Mouse (Mus musculus) cortical plate, adult 2 months (tissue): ENCODE data around the gene Mgll. TPM values are rescaled to one million over a fixed set of nuclear protein-coding genes. Genes with fewer than 3 reads are reported as not detected.

Experiments
- H3K27ac ChIP-seq: fragments of 200-500 bp; 2 replicates; pipeline ENCODE4 v1.5.1; 2012; ENCODE audit warnings: low read length, control low read depth, inconsistent platforms; ENCODE audit not compliant: insufficient read depth
- H3K4me1 ChIP-seq: fragments of 200-500 bp; 2 replicates; pipeline ENCODE4 v1.6.1; 2011; ENCODE audit warnings: low read length; ENCODE audit not compliant: control insufficient read depth, insufficient read depth
- H3K4me3 ChIP-seq: fragments of 200-500 bp; 2 replicates; pipeline ENCODE4 v1.5.1; 2011; ENCODE audit warnings: mild to moderate bottlenecking, low read length, control low read depth; ENCODE audit not compliant: insufficient read depth
- CTCF ChIP-seq: fragments of 200-500 bp; IDR thresholded peaks from 2 replicates; pipeline ENCODE4 v1.5.1; 2011; ENCODE audit warnings: mild to moderate bottlenecking, control low read depth, low read length; ENCODE audit not compliant: insufficient read depth; ENCODE audit errors: extremely low read depth
- POLR2A ChIP-seq: fragments of 200-500 bp; IDR thresholded peaks from 2 replicates; pipeline ENCODE4 v1.6.1; 2011; ENCODE audit warnings: mild to moderate bottlenecking, low read length, control low read depth; ENCODE audit not compliant: insufficient read depth; ENCODE audit errors: extremely low read depth
- polyA plus RNA-seq: library from polyadenylated mRNA; depleted of rRNA; stranded (reverse); fragments of >200 nt; gene quantifications from 2 replicates; pipeline ENCODE4 v1.2.3, GENCODE M21; 2012

Mgll gene
- polyA plus RNA-seq, 1 experiment, result 220 TPM

DNA sequence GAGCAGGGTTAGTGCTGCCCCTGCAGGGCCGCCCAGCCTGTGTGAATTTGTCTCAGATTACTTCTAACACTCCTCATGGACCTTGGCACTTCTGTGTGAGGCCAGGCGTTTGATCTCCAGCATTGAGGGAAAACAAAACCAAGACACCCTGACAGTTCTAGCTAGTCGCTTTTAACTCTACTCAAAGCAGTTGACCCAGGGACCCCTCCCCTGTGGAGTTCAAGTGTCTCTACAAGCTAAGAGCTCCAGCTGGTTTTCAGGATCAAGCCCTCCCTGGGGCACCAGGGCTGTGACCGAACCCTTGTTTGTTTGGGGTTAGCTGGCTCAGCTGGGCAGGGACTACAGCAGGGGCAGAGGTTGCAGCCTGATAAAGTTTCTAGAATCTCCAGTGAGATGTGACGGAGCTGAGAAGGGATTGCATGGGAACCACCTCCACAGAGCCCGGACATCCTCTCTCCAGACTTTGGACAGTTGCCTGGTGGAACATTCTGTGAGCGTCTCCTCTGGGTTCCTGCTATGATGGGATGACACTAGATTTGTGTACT, 68.0 kb downstream of the Mgll start:
- Histone ChIP-seq H3K27ac (no peak overlapping the region), H3K4me1 (peaks cover 10% of the 10 kb centered on the region), H3K4me3 (no peak overlapping the region)
- TF ChIP-seq CTCF, result no peak
- TF ChIP-seq POLR2A, result no peak

GRCm38 (mm10) chr6:88793243-88793642, 69.0 kb downstream of the Mgll start:
- Histone ChIP-seq H3K4me3 (no peak overlapping the region), H3K27ac (no peak overlapping the region), H3K4me1 (peaks cover 9% of the 10 kb centered on the region)
- TF ChIP-seq CTCF (no peak), POLR2A (no peak)

DNA sequence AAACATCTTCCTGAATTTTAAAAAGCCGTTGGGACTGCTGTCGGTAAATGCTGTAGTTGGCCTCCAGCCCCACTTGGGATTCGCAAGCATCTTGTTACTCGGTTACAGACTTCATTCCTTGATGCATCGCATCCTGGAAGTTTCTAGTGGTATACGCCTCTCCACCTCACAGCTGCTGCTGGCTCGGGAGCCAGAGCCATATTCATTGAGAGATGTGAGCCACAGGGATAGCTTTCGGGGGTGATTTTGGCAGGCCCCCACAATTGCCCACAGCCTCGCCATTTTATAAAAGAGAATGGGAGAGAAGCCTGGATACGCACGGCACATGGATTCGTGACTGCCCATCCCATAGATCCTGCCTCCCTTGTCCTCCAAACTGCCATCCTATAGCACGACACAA, 69.7 kb downstream of the Mgll start:
- H3K27ac ChIP-seq, result no peak overlapping the region
- no peak overlapping the region for H3K4me3 ChIP-seq
- TF ChIP-seq POLR2A (no peak), CTCF (no peak)

DNA sequence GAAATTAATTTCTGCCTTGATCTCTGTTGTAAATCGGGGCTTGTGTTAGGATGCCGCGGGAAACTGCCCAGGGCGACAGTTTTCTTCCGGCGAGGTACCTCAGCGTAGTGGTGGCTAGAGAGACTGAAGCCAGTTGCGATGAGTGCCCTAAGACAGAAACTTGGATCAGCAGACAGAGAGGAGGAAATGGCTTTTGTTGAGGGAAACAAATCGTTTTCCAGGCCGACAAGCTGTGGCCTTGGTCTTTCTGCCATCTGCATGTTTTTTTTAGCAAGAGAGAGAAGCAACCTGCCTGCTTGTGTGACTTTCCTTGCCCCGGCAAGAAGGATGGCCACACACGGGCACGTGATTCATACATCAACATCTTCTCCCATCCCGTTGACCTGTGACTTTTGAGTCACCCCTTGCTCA, 70.4 kb downstream of the Mgll start:
- H3K27ac ChIP-seq, result no peak overlapping the region

More for the DNA sequence above, 69.7 kb downstream of the Mgll start:
- peaks cover 9% of the 10 kb centered on the region for H3K4me1 ChIP-seq

DNA sequence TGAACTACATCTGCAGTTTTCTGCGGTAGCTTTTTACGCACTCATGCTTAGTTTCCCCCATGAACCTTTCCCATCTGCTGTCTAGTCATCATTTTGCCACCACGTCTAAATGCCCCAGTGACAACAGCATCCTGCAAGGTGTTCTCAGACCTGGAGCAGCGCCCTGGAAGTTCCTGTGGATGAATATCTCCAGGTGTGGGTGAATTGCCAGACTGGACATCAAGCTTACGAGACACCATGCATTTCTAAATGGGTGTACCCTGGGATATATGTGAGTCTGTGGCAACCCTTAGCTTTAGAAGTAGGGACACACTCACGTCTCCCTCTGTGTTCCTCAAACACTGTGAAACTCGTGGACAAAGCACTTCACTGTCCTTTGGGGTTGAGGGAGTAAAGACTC, 76.0 kb downstream of the Mgll start:
- no peak overlapping the region for H3K4me3 ChIP-seq

More for the DNA sequence above, 70.4 kb downstream of the Mgll start:
- H3K4me3 ChIP-seq, result no peak overlapping the region
- TF ChIP-seq CTCF (no peak), POLR2A (no peak)
- H3K4me1 ChIP-seq, result peaks cover 9% of the 10 kb centered on the region

GRCm38 (mm10) chr6:88800735-88801134, 76.5 kb downstream of the Mgll start:
- Histone ChIP-seq H3K27ac (no peak overlapping the region), H3K4me1 (no peaks in the 10 kb centered on the region; the same call in 1 of the 2 replicates), H3K4me3 (no peak overlapping the region)
- TF ChIP-seq CTCF, result no peak
- TF ChIP-seq POLR2A, result no peak

More for the DNA sequence above, 76.0 kb downstream of the Mgll start:
- no peaks in the 10 kb centered on the region; the same call in 1 of the 2 replicates for H3K4me1 ChIP-seq
- TF ChIP-seq POLR2A (no peak), CTCF (no peak)
- H3K27ac ChIP-seq, result no peak overlapping the region

- TF ChIP-seq CTCF (no peak), POLR2A (no peak)
- Histone ChIP-seq H3K4me3 (no peak overlapping the region), H3K27ac (no peak overlapping the region), H3K4me1 (no peaks in the 10 kb centered on the region; the same call in 1 of the 2 replicates)
Observed at GRCm38 (mm10) chr6:88803051-88803450, 78.8 kb downstream of the Mgll start.

- Histone ChIP-seq H3K4me3 (no peak overlapping the region), H3K4me1 (no peaks in the 10 kb centered on the region; the same call in 1 of the 2 replicates), H3K27ac (no peak overlapping the region)
- TF ChIP-seq POLR2A, result no peak
- no peak for TF ChIP-seq CTCF
Observed at GRCm38 (mm10) chr6:88803957-88804695, 79.9 kb downstream of the Mgll start.

GRCm38 (mm10) chr6:88804966-88805577, 80.9 kb downstream of the Mgll start:
- no peaks in the 10 kb centered on the region; the same call in 1 of the 2 replicates for H3K4me1 ChIP-seq
- H3K27ac ChIP-seq, result no peak overlapping the region
- TF ChIP-seq CTCF, result no peak
- TF ChIP-seq POLR2A, result no peak
- H3K4me3 ChIP-seq, result no peak overlapping the region
